Mouse (Mus musculus): ENCODE measurements around the gene Ppil4.

Ppil4 gene

GRCm38 (mm10) chr10:7825281-7825665 is 32.6 kb downstream of the Ppil4 start:
- DNase-seq = no peak

- DNase-seq = no peak
These were observed 33.4 kb downstream of the Ppil4 start for GRCm38 (mm10) chr10:7826106-7826505.

- DNase-seq = no peak
These were observed 39.5 kb downstream of the Ppil4 start, which contains the start of gene Zc3h12d for GRCm38 (mm10) chr10:7832171-7832676. Zc3h12d (plus strand) TSS chr10:7832470.

- no peak for DNase-seq
These were observed 40.9 kb downstream of the Ppil4 start for GRCm38 (mm10) chr10:7833377-7834165.

DNA sequence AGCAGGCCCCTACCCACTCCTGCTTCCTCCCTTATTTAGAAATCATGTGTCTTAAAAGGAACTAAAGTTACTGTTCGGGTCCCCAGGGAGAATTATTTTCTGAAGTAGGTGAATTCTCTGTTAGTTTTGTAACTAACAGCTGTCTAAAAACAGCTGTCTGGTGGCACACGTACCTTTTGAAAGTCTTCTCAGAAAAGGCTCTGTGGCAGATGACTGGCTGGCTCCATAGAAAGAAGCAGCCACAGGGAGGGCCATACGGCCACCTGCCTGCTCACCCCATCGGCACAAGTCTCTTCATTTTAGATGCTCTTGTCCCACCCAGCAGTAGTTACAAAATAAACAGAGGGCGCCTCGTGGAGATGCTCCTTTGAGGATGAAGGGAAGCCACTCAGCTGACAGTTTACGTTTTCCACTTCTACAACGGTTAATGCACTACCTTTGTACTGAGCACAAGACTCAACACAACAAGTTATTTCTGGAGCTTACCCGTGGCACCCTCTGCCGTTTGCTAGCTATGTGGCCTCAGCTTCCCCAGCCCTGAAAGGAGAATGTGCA is 42.1 kb downstream of the Ppil4 start:
- no peak for DNase-seq

DNA sequence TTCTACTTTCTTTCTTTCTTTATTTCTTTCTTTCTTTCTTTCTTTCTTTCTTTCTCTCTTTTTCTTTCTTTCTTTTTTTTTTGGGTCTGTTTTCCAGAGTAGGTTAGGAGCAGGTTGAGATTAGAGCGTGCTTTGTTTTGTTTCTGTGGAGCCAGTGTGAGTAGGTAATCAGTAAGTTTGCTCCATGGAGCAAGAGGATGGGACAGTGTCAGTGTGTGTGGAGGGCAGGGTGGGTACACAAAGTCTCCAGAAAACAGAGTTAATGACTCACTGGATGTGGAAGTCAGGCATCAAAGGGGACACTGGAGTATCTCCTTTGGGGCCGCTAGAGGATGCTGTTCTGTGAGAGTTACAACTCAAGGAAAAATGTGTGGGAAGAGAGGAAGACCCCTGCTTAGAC is 44.2 kb downstream of the Ppil4 start:
- DNase-seq = no peak

GRCm38 (mm10) chr10:7837446-7837845 is 44.8 kb downstream of the Ppil4 start:
- DNase-seq = no peak

DNA sequence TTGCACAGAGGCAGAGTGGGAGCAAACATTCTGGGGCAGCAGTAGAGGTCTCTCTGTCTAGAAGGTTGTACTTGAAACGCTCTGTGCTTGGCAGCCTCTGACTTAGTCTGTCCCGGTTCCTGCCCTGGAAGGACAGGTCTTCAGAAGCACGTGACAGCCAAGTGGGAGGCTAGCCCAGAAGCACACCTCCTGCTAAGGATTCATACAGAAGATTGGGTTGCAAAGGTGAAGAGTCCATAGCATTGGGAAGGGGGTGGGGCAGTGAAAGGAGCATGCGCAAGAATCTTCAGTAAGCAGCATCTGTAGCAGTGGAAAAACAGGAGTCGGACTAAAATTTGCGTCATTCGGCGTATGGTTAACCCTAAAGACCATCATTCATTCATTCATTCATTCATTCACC is 45.3 kb downstream of the Ppil4 start:
- no peak for DNase-seq

GRCm38 (mm10) chr10:7838874-7839421 is 46.3 kb downstream of the Ppil4 start:
- DNase-seq = no peak

- no peak for DNase-seq
These were observed 47.1 kb downstream of the Ppil4 start for GRCm38 (mm10) chr10:7839551-7840352.

DNA sequence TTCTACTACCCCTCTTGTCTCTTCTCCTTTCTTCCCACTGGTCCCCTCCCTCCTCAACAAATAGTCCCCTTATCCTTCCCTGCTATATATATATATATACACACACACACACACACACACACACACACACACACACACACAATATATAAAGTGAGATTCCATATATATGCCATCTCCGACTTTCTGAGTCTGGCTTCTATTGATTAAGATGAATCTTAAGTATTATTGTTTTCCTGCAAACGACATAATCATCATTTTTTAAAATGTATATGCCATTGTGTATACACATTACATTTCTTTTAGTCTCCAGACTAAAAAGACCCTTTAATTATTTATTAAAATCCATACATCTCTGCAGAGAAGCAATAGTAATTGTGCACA is 47.7 kb downstream of the Ppil4 start:
- DNase-seq = no peak

DNA sequence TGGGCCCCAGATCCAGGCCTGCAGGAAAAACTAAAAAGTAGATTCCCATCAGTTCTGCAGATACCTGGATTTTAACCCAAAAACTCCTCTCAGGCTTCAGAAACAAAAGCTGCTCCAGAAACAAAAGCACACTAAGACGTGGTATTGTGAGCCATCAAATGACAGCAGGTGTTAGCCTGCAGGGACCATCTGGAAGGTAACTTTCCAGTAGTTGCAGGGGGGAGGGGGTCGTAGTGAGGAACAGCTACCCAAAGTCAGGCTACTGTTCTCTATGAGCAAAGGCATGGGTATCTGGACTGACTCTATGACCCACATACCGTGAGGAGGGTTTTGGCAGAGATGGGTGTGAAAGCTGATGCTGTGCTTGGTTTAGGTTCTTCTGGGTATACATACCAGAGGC is 48.1 kb downstream of the Ppil4 start:
- no peak for DNase-seq

DNA sequence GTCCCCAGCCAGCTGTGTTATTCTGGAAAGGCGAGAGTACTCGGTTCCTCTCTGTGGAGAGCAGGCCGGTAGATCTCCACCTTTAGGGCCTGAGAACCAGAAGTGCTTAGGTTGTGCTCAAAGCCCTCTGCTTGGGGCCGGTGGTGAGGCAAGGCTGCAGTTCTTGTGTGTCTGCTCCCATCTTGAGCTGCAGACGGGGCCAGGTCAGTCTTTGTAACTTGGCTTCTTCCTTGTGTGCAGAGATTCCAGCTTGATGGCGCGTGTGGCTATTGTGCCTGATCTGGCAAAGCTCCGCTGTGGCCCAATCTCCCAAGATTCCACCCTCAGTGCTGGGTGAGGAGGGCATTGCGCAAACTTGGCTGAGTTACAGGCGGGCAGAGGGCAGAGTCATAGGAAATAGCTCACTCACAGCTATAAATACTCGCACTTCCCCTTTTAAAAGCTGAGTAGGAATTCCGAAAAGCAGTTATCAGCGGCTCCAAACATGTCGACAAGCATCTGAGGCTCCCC is 48.9 kb downstream of the Ppil4 start:
- peak; percentile 21 for DNase-seq

DNA sequence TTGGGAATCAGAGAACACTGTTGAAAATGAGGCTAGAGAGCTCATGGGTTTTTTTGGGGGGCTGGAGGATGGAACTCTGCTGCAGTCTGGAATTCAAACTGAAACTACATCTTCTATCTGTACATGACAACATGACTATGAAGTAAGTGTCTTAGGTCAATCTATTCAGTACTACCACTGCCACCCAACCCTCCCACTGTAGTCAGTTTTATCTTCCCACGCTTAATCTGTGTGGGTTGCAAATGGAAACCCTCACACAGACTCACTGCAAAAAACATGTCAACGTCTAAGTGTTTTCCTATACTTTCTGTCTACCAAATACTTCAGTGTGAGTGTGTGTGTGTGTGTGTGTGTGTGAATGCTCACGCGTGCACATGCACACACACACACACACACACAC is 50.5 kb downstream of the Ppil4 start:
- no peak for DNase-seq

DNA sequence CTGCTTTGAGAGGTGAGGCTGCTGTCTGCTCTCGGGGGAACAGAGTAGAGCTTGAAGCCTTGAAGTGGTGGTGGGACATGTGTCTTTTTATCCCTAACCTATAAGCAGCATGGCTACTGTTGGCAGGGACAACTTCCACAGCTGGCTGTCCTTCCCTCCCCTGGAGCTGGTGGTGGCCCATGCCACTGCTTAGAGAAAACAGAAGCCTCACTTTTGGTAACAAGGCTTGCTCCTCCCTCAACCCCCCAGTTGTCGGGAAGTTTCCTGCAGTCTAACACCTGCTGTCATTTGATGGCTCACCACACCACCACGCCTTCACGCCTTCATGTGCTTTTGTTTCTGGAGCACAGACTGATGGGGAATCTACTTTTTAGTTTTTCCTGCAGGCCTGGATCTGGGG is 51.5 kb downstream of the Ppil4 start:
- no peak for DNase-seq

DNA sequence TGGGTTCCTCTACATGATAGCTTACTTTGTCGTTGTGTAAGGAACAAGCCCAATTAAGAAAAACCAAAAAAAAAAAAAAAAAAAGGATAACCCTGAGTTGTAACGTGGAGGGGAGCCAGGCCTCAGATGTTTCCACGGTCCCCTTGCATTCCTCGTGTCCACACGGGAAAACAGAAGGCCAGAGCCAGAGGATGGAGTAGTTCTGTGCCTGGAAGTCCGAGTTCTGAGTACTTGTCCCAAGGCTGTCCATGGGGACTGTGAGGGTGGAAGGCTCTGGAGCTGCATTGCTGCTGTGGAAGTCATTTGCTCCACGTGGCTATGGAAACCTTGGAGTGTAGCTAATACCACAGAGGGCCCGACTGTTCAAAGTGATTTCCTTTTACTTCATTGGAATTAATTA is 52.4 kb downstream of the Ppil4 start:
- no peak for DNase-seq

GRCm38 (mm10) chr10:7845991-7846390 is 53.3 kb downstream of the Ppil4 start:
- no peak for DNase-seq

DNA sequence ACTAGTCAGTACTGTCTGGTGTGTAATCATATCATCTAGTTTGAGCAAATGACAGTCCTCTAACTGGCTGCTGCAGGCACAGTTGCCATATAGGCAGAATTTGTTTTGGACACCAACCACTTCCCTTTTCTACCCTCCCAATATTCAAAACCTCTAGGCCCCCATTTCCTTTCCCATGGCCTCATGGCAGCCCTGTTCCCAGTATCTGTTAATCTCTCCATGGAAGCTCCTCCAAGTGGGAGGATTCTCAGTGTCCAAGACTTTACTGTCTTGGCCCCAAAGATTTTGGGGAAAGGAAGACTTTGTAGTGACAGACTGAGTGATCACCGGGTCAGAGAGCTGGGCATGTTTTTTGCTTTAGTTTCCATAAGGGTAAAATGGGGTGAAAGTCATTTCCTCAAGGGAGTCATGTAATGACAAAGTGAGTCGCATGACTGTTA is 54.5 kb downstream of the Ppil4 start:
- no peak for DNase-seq

DNA sequence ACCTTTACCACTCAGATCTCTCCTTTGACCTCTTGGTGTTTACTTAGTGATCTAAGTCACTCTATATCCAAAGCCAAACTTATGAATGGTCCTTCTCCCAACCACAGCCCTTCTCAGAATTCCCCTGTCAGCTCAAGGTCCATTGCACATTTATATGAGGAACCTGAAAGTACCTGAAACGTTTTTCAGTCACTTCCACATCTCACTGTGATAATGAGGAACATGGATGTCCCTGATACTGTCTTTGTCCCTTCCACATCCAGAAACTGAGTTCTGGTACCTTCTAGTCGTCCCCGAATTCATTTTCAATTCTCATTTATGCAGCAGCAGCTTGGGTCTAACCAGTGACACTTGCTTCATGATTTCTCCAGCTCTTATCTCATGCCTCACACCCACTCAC is 59.2 kb downstream of the Ppil4 start:
- no peak for DNase-seq

DNA sequence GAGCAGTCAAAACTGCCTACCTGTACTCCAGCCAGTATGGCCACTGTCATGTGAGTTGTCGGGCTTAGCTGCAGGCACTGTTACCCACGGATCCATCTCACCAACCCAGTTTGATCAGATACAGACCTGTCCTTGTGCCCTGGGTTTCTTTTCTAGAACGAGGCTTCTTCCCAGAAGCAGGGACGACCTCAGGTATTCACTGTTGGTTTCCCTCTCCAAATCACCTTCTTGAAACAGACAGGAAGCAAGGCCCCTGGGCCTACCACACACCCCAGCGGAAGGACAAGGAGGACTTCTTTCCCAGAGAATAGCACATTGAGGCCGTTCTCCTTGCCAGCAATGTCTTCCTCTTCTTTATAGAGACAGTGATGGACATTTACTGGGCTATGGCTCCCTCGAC is 67.8 kb downstream of the Ppil4 start:
- DNase-seq = no peak

- no peak for DNase-seq
These were observed 68.7 kb downstream of the Ppil4 start for GRCm38 (mm10) chr10:7861259-7861936.

- DNase-seq = no peak
These were observed 69.4 kb downstream of the Ppil4 start for GRCm38 (mm10) chr10:7861937-7862657.

All from right cerebral cortex, postnatal 14 days (tissue).